Mouse (Mus musculus): ENCODE results near the gene Dnaja3.

Dnaja3 gene

GRCm38 (mm10) chr16:4639831-4640237 is at the start of gene Dnaja3, which contains the start of gene Vasn:
TSS of gene Dnaja3 (plus strand) at chr16:4639989.
TSS of gene Vasn (plus strand) at chr16:4639941.
- peak; percentile 83 to 91 for DNase-seq (ENCODE audit: low spot score in 2 of 2)

- no peak for DNase-seq (ENCODE audit: low spot score in 2 of 2)
Observed at GRCm38 (mm10) chr16:4590236-4590635, 49.6 kb upstream of the Dnaja3 start.

DNA sequence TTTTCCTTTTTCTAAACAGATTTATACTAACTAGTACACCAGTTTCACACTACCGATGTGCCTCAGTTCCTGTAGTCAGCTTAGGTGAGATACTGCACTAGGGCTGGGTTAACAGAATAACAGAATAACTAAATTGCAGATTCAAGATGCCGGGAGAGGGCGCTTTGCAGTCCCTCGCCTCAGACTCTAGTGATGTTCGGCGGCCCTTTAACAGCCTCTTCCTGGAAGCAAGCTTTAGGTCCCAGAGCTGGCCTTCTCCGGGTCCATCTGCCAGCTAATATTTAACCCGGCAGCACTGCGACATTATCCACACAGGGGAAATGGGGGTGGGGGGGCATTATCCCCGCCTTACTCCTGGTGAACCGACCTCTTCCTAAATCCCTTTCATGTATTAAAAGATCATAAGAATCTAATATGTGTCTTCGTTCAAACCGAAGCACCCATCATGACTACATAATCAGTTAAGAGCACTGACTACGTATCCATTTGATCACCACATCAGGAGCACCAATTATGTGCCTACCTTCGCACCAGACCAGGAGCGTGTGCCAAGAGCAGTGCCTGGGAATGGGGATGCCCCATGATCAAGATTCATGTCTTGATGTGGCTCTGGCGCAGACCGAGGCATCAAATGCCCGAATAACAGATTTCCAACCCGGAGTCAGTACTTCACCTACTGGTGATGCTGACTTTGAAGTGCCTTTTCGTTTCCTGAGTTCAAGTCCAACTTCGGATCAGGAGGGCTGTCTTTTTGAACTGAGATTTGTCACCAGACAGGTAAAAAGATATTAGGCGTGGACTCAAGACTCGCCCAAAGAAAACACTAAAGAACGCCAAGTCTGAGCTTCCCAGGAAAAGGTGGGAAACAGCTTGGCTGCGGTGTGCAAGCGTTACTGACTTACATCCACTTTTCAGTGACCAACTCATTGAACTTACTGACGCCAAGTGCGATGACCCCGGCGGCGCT is 46.6 kb upstream of the Dnaja3 start:
- peak in 1 of 2 experiments; percentile 43 for DNase-seq (ENCODE audit: low spot score in 2 of 2)

GRCm38 (mm10) chr16:4593971-4594813 is 45.6 kb upstream of the Dnaja3 start, which contains the start of gene Glis2:
TSS of gene Glis2 (plus strand) at chr16:4594713.
- peak in 1 of 2 experiments; percentile 32 for DNase-seq (ENCODE audit: low spot score in 2 of 2)

DNA sequence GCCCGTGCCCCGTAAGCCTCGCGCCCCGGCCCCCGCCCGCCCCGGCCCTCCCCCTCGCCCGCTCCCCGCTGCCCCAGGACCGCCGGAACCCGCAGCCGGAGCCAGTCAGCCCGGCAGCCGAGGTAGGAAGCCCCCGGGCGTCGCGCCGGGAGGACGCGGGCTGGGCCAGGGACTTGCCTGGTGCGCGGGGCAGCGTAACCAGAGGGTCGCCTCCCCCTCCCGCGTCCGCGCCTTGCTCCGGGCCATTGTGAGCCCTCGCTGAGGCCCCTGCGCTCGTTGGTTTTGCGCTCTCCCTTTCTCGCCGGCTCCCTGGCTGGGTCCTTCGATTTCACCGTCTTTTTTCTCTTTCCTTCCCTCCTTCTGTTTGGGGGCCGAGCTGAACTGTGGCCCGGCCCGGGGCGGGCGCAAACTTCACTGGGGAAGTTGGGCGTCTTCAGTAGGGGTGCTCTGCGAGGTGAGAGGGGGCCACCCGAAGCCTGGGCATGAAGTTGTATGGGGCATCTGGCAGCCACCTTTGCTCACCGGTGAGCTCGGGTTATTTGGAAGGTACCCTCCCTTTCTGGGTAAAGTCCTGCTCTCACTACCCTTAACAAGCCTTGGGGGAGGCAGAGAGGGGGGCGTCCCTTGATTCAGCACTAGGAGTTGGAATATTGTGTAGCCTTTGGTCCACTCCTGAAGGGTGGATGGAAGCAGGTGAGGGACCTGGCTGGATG is 44.8 kb upstream of the Dnaja3 start:
- no peak for DNase-seq (ENCODE audit: low spot score in 2 of 2)

DNA sequence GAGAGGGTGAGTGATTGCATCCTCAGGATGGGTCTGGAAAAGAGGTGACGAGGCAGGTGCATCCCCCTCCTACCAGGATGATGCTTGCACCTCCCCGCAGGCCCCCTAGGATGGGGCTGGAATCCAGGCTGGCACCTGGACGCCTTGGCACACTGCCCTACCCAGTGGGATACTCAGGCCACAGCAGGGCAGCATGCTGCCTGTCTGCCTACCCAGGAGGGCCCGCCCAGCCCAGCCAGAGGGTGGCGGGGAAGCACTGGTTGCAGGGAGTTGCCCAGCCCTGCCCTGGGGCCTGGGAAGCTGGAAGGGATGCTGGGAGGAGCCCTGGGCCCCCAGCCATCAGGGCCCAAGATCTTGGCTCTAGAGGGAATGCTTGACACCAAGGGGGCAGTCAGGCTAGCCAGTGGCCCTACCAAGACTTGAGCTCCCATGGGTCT is 44.2 kb upstream of the Dnaja3 start:
- peak in 1 of 2 experiments; percentile 36 for DNase-seq (ENCODE audit: low spot score in 2 of 2)

DNA sequence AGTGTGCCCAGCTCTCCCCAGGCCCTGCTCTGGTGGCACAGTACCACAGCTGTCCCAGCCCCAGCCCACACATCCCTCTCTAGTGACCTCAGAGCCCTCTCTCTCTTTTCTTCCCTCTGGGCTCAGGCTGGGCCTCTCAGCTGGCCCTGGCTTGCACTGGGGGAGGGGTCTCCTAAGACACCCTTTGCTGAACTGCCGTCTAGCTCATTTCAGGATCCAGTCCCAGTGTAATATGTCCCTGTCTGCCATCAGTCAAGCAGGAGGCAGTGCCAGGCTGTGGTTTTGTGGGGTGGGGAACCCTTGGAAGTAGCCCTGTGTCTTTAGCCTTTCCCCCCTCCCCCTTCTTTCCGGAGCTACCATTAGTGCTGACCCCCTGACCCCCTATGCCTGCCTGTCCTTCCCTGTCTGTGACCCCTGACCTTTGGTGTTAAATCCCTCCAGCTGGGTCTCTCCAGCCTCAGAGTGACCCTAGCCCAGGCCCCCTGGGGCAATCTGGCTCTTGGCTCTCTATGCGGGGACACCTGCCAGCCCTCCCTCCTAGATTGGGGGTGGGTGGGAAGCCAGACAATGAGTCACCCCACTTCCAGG is 43.6 kb upstream of the Dnaja3 start:
- no peak for DNase-seq (ENCODE audit: low spot score in 2 of 2)

DNA sequence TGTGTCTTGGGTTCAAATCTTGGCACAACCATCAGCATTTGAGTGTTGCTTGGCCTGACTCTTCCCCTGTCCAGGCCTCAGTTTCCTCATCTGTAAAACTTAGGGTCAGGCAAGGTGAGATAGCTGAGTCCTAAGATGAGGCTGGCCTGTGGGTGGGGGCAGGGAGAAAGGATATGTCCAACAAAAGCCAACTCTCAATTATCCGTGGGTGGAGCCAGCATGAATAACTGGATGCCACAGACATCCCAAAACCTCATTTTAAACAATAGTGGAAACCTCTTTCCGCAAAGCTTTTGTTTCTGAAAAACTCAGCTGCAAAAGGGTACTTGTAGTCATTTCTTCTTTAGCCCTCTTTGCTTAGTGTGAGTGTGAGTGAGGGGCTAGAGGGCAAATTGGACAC is 43.0 kb upstream of the Dnaja3 start:
- no peak for DNase-seq (ENCODE audit: low spot score in 2 of 2)

GRCm38 (mm10) chr16:4597296-4597695 is 42.5 kb upstream of the Dnaja3 start:
- no peak for DNase-seq (ENCODE audit: low spot score in 2 of 2)

- no peak for DNase-seq (ENCODE audit: low spot score in 2 of 2)
Observed at GRCm38 (mm10) chr16:4598041-4598440, 41.7 kb upstream of the Dnaja3 start.

DNA sequence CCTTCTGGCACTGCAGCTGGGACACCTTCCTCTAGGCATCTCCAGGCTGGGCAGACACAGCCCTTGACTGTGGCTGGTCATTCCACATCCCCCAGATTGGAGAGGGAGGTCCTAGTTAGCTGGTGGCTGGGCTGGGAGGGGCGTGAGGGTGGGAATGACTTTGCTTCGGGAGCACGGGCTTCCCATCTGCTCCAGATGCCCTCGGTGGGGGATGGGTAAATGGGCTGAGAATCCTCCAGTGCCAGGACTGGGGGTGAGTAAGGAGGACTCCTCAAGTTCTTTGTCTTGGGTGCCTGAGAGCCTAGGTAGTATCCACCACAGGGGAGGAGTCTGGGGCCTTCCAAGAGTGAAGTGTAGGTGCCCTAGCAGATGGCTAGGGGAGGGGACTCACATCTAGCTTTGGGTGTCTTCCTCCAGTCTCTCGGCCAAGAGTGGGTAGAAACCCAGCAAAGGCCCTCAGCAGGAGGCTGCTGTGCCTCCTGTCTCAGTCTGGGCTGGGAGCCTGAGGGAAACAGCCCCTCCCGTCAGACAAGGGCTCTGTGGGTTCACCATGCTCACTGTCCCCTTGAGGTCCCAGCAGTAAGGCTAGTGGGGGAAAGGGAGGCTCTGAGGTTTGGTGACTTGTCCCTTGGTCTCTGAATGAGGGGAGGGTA is 40.8 kb upstream of the Dnaja3 start:
- DNase-seq (ENCODE audit: low spot score in 2 of 2), result no peak

DNA sequence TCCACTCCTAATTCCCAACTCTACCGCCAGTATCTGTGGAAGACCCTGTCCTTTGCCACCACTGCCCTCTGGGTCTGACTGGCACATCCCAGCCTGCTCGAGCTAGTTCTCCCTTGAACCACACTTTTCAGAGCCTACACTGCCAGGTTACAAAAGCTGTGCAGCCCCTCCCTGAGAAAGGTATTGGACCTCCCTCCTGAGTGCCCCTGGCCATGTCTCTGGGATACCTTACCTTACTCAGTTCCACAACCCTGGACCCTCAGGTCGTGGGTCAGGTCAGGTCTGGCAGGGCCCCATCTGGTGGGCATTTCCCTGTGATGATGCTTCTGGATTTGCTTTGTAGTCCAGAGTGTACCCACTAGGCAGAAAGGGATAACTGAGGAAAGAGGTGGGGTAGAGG is 40.2 kb upstream of the Dnaja3 start:
- no peak for DNase-seq (ENCODE audit: low spot score in 2 of 2)

GRCm38 (mm10) chr16:4600701-4601310 is 39.0 kb upstream of the Dnaja3 start:
- DNase-seq (ENCODE audit: low spot score in 2 of 2), result no peak

DNA sequence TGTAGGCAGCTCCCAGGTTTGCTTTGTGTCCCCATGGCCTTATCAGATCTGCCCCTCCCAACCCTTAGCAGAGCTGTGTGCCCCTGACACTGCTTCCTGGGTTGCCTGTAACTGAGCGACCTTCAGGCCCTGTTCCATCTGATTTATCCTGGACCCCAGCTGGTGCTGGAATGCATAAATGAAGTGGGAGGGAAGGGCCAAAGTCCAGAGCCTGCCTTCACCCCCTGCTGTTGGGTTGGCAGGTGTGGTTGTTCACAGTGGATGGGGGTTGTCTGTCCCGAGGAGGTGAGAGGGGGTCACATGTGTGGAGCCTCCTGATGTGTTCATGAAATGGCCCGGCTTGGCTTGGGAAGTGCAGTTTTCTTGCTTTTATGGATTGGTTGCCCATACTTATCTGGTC is 37.6 kb upstream of the Dnaja3 start:
- DNase-seq (ENCODE audit: low spot score in 2 of 2), result no peak

DNA sequence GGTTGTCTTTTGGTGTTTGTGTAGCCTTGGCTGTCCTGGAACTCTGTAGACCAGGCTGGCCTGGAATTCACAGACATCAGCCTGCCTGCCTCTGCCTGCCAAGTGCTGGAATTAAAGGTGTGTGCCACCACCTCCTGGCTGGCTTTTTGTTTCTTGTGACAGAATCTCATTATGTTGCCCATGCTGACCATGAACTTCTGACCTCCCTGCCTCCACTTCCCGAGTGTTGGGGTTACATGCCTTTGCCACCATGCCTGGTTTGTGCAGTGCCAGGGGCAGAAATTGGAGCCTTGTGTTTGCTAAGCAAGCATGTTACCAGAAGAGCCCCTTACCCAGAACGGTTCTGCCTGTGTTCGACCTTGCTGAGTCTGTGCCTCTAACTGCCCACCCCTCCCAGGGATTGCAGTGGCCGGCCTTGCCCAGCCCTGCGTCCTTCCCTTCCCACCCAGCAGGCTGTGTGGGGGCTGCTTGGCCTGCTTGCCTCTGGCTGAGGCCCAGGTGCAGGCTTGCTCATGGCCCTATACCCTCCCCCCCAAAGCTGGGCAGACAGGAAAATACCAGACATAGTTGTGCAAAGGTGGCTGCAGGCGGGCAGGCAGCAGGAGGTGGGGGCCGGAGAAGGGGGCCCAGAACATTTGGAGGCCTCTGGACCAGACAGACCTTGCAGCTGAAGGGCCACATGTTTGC is 36.9 kb upstream of the Dnaja3 start:
- peak in 1 of 2 experiments; percentile 37 for DNase-seq (ENCODE audit: low spot score in 2 of 2)

DNA sequence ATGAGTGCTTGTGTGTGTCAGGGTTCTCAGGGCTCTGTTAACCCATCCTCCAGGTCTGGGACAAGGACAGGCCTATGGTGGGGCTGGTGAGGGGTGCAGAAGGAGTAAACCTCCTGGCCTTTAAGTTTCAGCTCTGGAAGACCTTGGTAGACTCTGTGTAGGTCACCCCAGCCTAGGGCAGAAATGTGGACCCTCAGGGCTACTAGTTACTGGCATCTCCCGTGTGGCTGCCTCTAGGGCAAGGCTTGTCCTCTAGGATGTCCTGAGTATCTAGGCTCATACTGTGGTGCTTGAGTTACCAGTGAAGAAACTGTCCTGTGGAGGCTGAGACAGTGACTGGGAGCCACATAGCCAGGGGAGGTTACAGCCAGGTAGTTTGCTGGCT is 36.3 kb upstream of the Dnaja3 start:
- DNase-seq (ENCODE audit: low spot score in 2 of 2), result no peak

- DNase-seq (ENCODE audit: low spot score in 2 of 2), result no peak
Observed at GRCm38 (mm10) chr16:4604293-4604837, 35.4 kb upstream of the Dnaja3 start.

DNA sequence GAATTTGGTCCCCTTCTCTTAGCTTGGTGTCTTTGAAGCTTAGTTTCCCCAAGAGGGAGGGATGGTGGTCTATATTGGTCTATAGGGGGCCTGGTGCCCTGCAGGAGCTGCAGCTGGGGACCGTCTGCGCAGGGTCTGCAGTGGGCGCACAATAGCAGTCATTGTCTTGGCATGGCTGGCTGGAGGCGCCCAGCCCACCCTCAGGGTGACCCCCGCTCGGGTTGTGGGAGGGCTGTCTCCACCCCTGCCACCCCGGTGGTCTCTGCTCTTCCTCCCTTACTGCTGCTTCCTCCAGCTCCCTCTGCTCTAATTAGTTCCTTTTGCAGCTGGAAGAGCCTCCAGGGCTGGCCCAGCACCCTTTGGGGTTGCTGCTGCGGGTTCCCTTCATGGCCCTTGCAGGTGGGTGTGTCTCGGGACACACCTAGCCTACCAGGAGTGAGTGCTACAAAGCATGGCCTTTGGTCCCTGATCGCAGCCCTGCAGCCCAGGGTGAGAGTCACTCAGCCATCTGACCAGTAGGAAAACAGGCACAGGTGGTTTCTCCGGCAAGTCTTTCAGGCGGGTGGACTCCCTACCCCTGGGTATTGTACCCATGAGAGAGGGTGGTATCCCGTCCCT is 34.2 kb upstream of the Dnaja3 start:
- DNase-seq (ENCODE audit: low spot score in 2 of 2), result no peak
